Mouse (Mus musculus) ES-Bruce4 (cell line): ENCODE results near the gene Cenpc1.

ENCODE experiments used
- CTCF ChIP-seq: IDR thresholded peaks from one replicate; pipeline ENCODE4 v1.8.1; 2011; ENCODE audit warnings: low read depth, low read length
- EP300 ChIP-seq: IDR thresholded peaks from 2 replicates; pipeline ENCODE4 v1.6.1; 2011; ENCODE audit warnings: low read depth, low read length; ENCODE audit not compliant: insufficient read depth
- POLR2A ChIP-seq: IDR thresholded peaks from one replicate; pipeline ENCODE4 v1.8.1; 2011; ENCODE audit warnings: low read length; ENCODE audit not compliant: insufficient read depth

DNA sequence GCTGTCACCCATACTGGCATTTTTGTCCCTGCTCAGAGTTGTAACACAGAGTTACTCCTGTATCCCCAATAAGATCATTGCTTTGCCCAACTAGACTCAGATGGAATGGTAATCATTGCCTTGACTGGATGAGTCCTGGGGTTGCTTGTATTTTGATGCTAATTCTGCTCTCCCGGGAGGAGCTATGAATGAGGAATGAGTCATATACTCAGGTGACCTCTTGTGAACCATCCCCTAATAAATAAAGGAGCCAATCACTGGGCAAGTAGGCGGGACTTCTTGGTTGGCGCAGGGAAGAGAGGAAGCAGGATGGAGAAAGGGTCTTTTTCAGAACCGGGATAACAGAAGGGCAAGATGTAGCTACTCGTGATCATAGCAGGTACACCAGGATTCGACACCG lies 102.6 kb downstream of the Cenpc1 start:
- TF ChIP-seq EP300 (no peak), POLR2A (no peak), CTCF (no peak)
